Mouse (Mus musculus) brain, embryonic 14.5 days (tissue): ENCODE measurements around the gene Nrxn2.

Experiments used
- CTCF ChIP-seq: fragments of 200-500 bp; IDR thresholded peaks from 2 replicates; pipeline ENCODE4 v1.5.1; 2012; ENCODE audit warnings: inconsistent platforms, mild to moderate bottlenecking, moderate library complexity, borderline replicate concordance; ENCODE audit not compliant: insufficient read depth, insufficient read length; ENCODE audit errors: extremely low read depth
- POLR2A ChIP-seq: fragments of 200-500 bp; IDR thresholded peaks from 2 replicates; pipeline ENCODE4 v1.6.1; 2012; ENCODE audit warnings: mild to moderate bottlenecking, inconsistent platforms, borderline replicate concordance; ENCODE audit not compliant: poor library complexity, insufficient read depth, insufficient read length, severe bottlenecking; ENCODE audit errors: extremely low read depth

DNA sequence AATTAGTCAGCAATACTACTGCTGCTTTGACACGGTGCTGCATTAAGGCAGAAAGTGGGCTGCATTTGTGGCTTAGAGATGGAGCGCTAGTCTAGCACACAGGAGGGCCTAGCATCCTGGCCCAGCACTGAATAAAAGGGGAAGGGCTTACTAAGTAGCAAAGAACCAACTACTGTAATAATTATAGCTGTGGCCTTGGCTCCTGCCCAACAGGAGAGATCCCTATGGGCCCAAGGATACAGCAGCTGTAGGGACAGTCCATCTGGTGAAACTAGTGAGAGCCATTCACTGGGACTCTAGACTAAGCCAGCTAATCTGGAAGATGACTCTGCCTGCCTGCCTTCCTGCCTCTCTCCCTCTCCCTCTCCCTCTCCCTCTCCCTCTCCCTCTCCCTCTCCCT, 147.9 kb downstream of the Nrxn2 start:
- no peak for TF ChIP-seq CTCF
- TF ChIP-seq POLR2A, result no peak
